Mouse (Mus musculus): ENCODE measurements around the gene Gja1. TPM values are rescaled to one million over a fixed set of nuclear protein-coding genes. Genes with fewer than 3 reads are reported as not detected.
"Not testable (repeated sequence)": the region's sequence is repeated elsewhere in the genome, so short reads cannot be mapped to it uniquely, and the experiment has no call there.

Gene Gja1
- polyA plus RNA-seq, 1 experiment from 2014 or later = 246 TPM

DNA sequence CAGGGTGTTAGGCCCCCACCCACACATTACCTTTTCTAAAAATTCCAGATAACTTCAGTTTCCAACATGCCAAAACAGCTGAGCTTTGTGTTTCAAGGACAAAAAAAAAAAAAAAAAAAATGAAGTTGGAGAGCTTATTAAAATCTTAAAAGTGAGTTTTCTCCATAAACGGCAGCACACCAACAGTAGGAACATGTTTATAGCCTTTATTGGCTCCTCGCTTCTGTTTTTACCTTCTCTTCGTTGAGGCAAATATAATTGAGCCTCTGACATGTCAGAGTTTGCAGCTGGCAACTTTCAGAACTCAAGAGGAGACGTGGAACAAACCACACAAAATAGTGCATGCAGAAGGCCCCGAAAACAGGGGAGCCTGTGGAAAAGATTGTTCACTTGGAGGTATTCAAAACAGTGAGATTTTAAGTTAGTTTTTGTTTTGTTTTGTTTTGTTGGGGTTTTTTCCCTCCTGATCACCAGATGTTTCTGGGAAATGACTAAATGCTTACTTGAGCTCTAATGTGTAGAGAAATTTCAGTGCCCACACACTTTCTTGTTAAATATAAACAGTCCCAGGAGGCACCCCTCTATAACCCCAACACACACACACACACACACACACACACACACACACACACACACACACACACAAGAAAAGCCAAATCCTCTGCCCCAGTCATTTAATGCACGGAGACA lies 16.1 kb downstream of the Gja1 start:
- Histone ChIP-seq H3K36me3 (peaks cover 35% of the 10 kb centered on the region), H3K27me3 (ENCODE audit: low read depth, poor library complexity, severe bottlenecking) (no peaks in the 10 kb centered on the region), H3K4me3 (no peak overlapping the region), H3K9me3 (replicated peaks) (no peaks in the 10 kb centered on the region), H3K4me1 (no peaks in the 10 kb centered on the region), H3K27ac (no peak overlapping the region)
- DNase-seq (ENCODE audit: low spot score) = no peak
- WGBS = 84% methylated on average over 6 of the region's 6 CpGs

GRCm38 (mm10) chr10:56393815-56394417 lies 16.8 kb downstream of the Gja1 start:
- not testable (repeated sequence) for DNase-seq (ENCODE audit: low spot score); H3K27ac ChIP-seq; H3K4me3 ChIP-seq; H3K9me3 ChIP-seq (replicated peaks); H3K4me1 ChIP-seq; H3K27me3 ChIP-seq (ENCODE audit: low read depth, poor library complexity, severe bottlenecking)
- H3K36me3 ChIP-seq = peaks cover 28% of the 10 kb centered on the region
- WGBS = 89% methylated on average over 7 of the region's 7 CpGs

DNA sequence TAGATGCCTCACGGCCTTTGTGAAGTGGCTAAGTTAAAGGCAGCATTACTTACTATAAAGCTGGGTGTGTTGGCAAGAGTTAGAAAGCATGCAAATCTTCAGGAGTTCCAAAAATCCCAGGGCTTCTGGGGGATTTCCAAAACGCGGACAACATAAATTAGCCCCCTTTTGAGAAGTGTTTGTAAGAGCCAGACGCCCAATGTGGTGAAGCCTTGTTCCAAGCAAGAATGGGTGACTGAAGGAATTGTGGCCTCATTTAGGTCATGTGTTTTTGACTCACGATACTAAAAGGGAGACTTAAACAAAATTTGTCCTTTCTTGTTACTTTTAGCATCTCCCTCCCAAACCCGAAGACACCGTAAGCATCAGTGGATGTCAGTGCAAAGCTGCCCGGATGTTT lies 20.7 kb downstream of the Gja1 start:
- Histone ChIP-seq H3K4me1 (no peaks in the 10 kb centered on the region), H3K27me3 (ENCODE audit: low read depth, poor library complexity, severe bottlenecking) (no peaks in the 10 kb centered on the region), H3K36me3 (no peaks in the 10 kb centered on the region), H3K27ac (no peak overlapping the region), H3K9me3 (replicated peaks) (no peaks in the 10 kb centered on the region), H3K4me3 (no peak overlapping the region)
- DNase-seq (ENCODE audit: low spot score) = no peak
- 88% methylated on average over 8 of the region's 8 CpGs for WGBS

GRCm38 (mm10) chr10:56398310-56398709 lies 21.2 kb downstream of the Gja1 start:
- Histone ChIP-seq H3K27me3 (ENCODE audit: low read depth, poor library complexity, severe bottlenecking) (no peaks in the 10 kb centered on the region), H3K27ac (no peak overlapping the region), H3K36me3 (no peaks in the 10 kb centered on the region), H3K9me3 (replicated peaks) (no peaks in the 10 kb centered on the region), H3K4me1 (no peaks in the 10 kb centered on the region), H3K4me3 (no peak overlapping the region)
- no peak for DNase-seq (ENCODE audit: low spot score)
- WGBS = 89% methylated on average over 2 of the region's 2 CpGs

- not testable (repeated sequence) for H3K4me1 ChIP-seq; DNase-seq (ENCODE audit: low spot score); H3K36me3 ChIP-seq; H3K27me3 ChIP-seq (ENCODE audit: low read depth, poor library complexity, severe bottlenecking); H3K27ac ChIP-seq; H3K9me3 ChIP-seq (replicated peaks); H3K4me3 ChIP-seq
- WGBS = 95% methylated on average over 8 of the region's 8 CpGs
Observed at GRCm38 (mm10) chr10:56401396-56401795, 24.3 kb downstream of the Gja1 start.

DNA sequence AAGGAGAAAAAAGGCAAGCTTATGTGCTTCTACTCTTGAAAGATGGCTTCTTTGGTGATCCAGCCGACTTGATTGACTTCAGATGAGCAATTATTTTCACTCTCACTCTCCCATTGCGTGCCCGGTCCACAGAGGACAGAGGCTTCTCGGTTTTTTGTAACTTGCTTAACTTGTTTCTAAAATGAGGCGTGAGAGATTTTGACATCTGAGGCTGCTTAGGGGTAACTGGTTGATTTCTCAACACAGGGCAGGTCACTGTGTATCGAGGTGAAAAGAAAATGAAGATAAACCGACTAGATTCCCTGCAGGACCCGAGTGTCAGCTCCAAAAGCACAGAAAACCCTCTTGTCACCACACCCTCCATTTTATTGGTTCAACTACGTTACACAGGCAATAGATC lies 28.8 kb downstream of the Gja1 start:
- WGBS = 72% methylated on average over 9 of the region's 9 CpGs

GRCm38 (mm10) chr10:56406386-56407130 lies 29.4 kb downstream of the Gja1 start:
- Histone ChIP-seq H3K4me3 (no peak overlapping the region), H3K4me1 (no peaks in the 10 kb centered on the region), H3K27ac (no peak overlapping the region), H3K36me3 (no peaks in the 10 kb centered on the region), H3K27me3 (ENCODE audit: low read depth, poor library complexity, severe bottlenecking) (no peaks in the 10 kb centered on the region), H3K9me3 (replicated peaks) (no peaks in the 10 kb centered on the region)
- DNase-seq (ENCODE audit: low spot score) = no peak
- 95% methylated on average over 6 of the region's 6 CpGs for WGBS

More for the DNA sequence above, 28.8 kb downstream of the Gja1 start:
- Histone ChIP-seq H3K4me1 (no peaks in the 10 kb centered on the region), H3K27me3 (ENCODE audit: low read depth, poor library complexity, severe bottlenecking) (no peaks in the 10 kb centered on the region), H3K27ac (no peak overlapping the region), H3K36me3 (no peaks in the 10 kb centered on the region), H3K9me3 (replicated peaks) (no peaks in the 10 kb centered on the region), H3K4me3 (no peak overlapping the region)
- no peak for DNase-seq (ENCODE audit: low spot score)

DNA sequence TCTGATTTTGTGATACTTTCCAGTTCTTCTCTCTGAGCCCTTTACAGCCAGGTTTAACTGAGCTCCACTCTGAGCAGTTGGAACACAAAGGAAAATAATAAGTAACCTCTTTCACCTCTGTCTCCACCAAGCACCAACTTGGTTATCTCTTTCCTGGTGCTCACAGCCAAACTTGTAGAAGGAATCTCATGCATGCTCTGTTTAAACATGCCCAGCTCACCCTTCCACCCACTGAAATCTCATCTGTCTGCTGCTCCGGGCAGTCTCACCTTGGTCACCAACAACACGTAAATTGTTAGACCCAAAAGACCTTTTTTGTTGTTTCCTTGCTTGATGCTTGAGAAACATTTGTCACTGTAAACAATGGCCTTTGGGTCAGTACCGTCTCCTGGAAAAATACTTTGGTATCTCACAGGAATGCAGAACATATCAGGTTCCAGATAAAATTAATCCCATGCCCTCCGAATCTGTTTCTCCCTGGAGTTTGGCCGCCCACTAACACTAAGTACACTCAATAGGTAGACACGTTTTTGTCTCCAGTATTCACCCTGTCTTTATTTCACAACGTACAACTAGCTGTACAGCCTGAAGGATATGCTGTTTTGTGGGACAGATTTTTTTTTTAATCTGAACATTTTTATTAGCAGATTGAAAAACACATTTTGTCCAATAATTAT lies 38.9 kb downstream of the Gja1 start:
- no peak for DNase-seq (ENCODE audit: low spot score)
- WGBS = 83% methylated on average over 7 of the region's 7 CpGs
- 0 out of 2 replicates have a peak, but pooled peaks cover 4% of the 10 kb centered on the region for H3K4me1 ChIP-seq
- H3K4me3 ChIP-seq = no peak overlapping the region
- no peaks in the 10 kb centered on the region for H3K9me3 ChIP-seq (replicated peaks)
- no peaks in the 10 kb centered on the region for H3K36me3 ChIP-seq
- H3K27me3 ChIP-seq (ENCODE audit: low read depth, poor library complexity, severe bottlenecking) = no peaks in the 10 kb centered on the region
- no peak overlapping the region for H3K27ac ChIP-seq

DNA sequence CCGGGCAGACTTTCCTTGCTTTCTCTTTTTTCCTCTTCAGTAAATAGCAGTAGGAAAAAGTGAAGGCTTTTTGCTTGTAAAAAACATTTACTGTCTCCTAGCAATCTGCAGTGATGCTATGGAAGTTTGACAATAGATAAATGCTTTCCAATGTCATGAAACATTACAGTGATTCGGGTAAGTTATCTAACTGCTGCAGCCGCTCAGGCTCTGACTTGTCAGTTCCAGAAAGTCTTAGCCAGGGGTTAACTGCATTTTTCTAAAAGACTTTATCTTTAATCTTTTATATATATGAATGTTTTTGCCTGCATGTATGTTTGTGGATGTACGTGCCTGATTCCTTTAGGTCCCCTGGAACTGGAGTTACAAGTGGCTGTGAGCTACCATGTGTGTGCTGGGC lies 45.4 kb downstream of the Gja1 start:
- no peak for DNase-seq (ENCODE audit: low spot score)
- H3K27ac ChIP-seq = no peak overlapping the region
- 90% methylated on average over 4 of the region's 4 CpGs for WGBS

DNA sequence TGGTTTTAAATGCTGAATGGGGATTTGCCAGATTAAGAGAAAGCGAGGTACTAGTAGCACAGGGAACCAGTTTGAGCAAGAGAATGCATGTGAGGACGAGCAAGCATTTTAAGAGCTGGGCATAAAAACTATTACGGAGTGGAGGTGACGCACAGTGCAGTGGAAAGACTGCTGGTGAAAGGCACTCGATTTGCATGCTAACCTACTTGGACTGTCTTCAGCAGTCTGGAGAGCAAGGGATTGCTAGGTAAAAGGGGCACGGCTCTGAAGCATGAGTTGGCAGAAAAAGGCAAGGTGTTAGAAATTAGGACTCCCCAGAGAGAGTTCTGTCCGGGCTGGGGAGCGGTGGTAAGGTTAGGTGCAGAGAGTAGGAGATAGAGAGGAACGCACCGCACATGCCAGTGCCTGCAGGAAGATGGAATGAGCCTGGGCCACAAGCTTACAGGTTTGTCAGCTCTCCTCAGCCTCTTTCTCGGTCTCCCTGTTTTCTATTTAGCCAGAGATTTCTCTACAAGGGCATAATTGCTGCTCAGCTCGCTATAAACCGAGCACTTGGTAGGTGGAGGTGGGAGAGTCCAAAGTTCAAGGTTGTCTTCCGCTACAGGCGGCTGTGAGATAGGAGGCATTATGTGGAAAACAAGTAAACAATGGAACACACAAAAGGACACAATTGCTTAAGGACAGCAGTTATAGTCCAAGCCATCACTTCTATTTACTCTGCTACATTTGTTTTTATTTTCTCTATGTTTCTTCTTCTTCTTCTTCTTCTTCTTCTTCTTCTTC lies 48.1 kb downstream of the Gja1 start:
- Histone ChIP-seq H3K4me3 (no peak overlapping the region), H3K36me3 (no peaks in the 10 kb centered on the region), H3K9me3 (replicated peaks) (no peaks in the 10 kb centered on the region), H3K27ac (no peak overlapping the region), H3K4me1 (peaks cover 15% of the 10 kb centered on the region), H3K27me3 (ENCODE audit: low read depth, poor library complexity, severe bottlenecking) (no peaks in the 10 kb centered on the region)
- WGBS = 69% methylated on average over 15 of the region's 15 CpGs
- no peak for DNase-seq (ENCODE audit: low spot score)

More for the DNA sequence above, 45.4 kb downstream of the Gja1 start:
- H3K27me3 ChIP-seq (ENCODE audit: low read depth, poor library complexity, severe bottlenecking) = no peaks in the 10 kb centered on the region
- no peaks in the 10 kb centered on the region for H3K36me3 ChIP-seq
- H3K4me3 ChIP-seq = no peak overlapping the region
- H3K4me1 ChIP-seq = peaks cover 20% of the 10 kb centered on the region
- H3K9me3 ChIP-seq (replicated peaks) = no peaks in the 10 kb centered on the region

DNA sequence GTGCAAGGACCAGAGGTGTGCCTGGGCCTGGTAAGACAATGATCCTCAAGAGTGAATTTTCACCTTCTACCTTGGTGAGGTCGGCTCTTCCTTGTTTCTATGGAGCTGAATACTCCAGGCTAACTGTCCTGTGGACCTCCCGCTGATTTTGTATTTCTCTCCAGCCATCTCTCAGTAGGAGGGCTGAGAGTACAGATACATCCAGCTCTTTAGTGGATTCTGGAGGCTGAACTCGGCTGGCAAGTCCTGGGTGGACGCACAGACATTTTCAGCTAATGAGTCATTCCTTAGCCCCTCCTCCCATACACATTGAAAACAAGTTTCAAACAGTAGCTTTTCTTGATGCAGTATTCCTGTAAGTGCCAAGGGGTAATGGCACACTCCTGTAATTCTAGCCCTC lies 49.2 kb downstream of the Gja1 start:
- no peak overlapping the region for H3K4me3 ChIP-seq
- H3K4me1 ChIP-seq = peaks cover 22% of the 10 kb centered on the region
- H3K9me3 ChIP-seq (replicated peaks) = no peaks in the 10 kb centered on the region
- DNase-seq (ENCODE audit: low spot score) = no peak
- no peak overlapping the region for H3K27ac ChIP-seq
- H3K36me3 ChIP-seq = no peaks in the 10 kb centered on the region
- no peaks in the 10 kb centered on the region for H3K27me3 ChIP-seq (ENCODE audit: low read depth, poor library complexity, severe bottlenecking)
- 59% methylated on average over 4 of the region's 4 CpGs for WGBS

GRCm38 (mm10) chr10:56427382-56427781 lies 50.3 kb downstream of the Gja1 start:
- 77% methylated on average over 2 of the region's 2 CpGs for WGBS
- Histone ChIP-seq H3K9me3 (replicated peaks) (no peaks in the 10 kb centered on the region), H3K36me3 (no peaks in the 10 kb centered on the region), H3K4me3 (no peak overlapping the region), H3K27ac (no peak overlapping the region), H3K4me1 (peaks cover 32% of the 10 kb centered on the region), H3K27me3 (ENCODE audit: low read depth, poor library complexity, severe bottlenecking) (no peaks in the 10 kb centered on the region)
- no peak for DNase-seq (ENCODE audit: low spot score)
